Mouse (Mus musculus): Measurements from ENCODE around the gene Gdf5.

Gdf5 gene

GRCm38 (mm10) chr2:155945124-155945523, at the start of gene Gdf5:
TSS of gene Gdf5 (minus strand) at chr2:155945367.
- DNase-seq (ENCODE audit: low spot score): peak; percentile 36

GRCm38 (mm10) chr2:155991863-155992321, 46.7 kb upstream of the Gdf5 start:
- DNase-seq (ENCODE audit: low spot score): peak; percentile 83

GRCm38 (mm10) chr2:155991151-155991550, 46.0 kb upstream of the Gdf5 start:
- DNase-seq (ENCODE audit: low spot score): peak; percentile 69

- no peak for DNase-seq (ENCODE audit: low spot score)
Observed at GRCm38 (mm10) chr2:155989085-155989484, 43.9 kb upstream of the Gdf5 start.

GRCm38 (mm10) chr2:155987131-155987530, 42.0 kb upstream of the Gdf5 start:
- DNase-seq (ENCODE audit: low spot score): no peak

- DNase-seq (ENCODE audit: low spot score): no peak
Observed at GRCm38 (mm10) chr2:155985776-155986175, 40.6 kb upstream of the Gdf5 start.

- peak; percentile 33 for DNase-seq (ENCODE audit: low spot score)
Observed at GRCm38 (mm10) chr2:155979328-155979991, 34.3 kb upstream of the Gdf5 start.

GRCm38 (mm10) chr2:155974087-155974731, 29.0 kb upstream of the Gdf5 start:
- DNase-seq (ENCODE audit: low spot score): no peak

- DNase-seq (ENCODE audit: low spot score): no peak
Observed at GRCm38 (mm10) chr2:155973348-155973747, 28.2 kb upstream of the Gdf5 start.

- peak; percentile 71 for DNase-seq (ENCODE audit: low spot score)
Observed at GRCm38 (mm10) chr2:155962991-155963390, 17.8 kb upstream of the Gdf5 start.

GRCm38 (mm10) chr2:155961862-155962261, 16.7 kb upstream of the Gdf5 start:
- DNase-seq (ENCODE audit: low spot score): no peak

- no peak for DNase-seq (ENCODE audit: low spot score)
Observed at GRCm38 (mm10) chr2:155959981-155960380, 14.8 kb upstream of the Gdf5 start.

GRCm38 (mm10) chr2:155956134-155957059, 11.2 kb upstream of the Gdf5 start, which contains the start of gene Cep250:
TSS of gene Cep250 (plus strand) at chr2:155956458.
- peak; percentile 92 for DNase-seq (ENCODE audit: low spot score)

GRCm38 (mm10) chr2:155952006-155952405, 6.8 kb upstream of the Gdf5 start:
- peak; percentile 78 for DNase-seq (ENCODE audit: low spot score)

GRCm38 (mm10) chr2:155949362-155949761, 4.2 kb upstream of the Gdf5 start:
- DNase-seq (ENCODE audit: low spot score): peak; percentile 81

- DNase-seq (ENCODE audit: low spot score): no peak
Observed at GRCm38 (mm10) chr2:155947390-155948002, 2.3 kb upstream of the Gdf5 start.

- DNase-seq (ENCODE audit: low spot score): no peak
Observed at GRCm38 (mm10) chr2:155946499-155946898, 1.3 kb upstream of the Gdf5 start.

GRCm38 (mm10) chr2:155946069-155946468, 902 bp upstream of the Gdf5 start:
- peak; percentile 85 for DNase-seq (ENCODE audit: low spot score)

GRCm38 (mm10) chr2:155945580-155945979, 413 bp upstream of the Gdf5 start:
- DNase-seq (ENCODE audit: low spot score): no peak

GRCm38 (mm10) chr2:155944685-155945084, 482 bp downstream of the Gdf5 start:
- DNase-seq (ENCODE audit: low spot score): no peak

- no peak for DNase-seq (ENCODE audit: low spot score)
Observed at GRCm38 (mm10) chr2:155943463-155943862, 1.7 kb downstream of the Gdf5 start.

Data from MN1 (cell line).